Mouse (Mus musculus) adrenal gland, adult 18-20 months (tissue): ENCODE results near the gene Iqch. TPM values are rescaled to one million over a fixed set of nuclear protein-coding genes. Genes with fewer than 3 reads are reported as not detected.

Experiments used
- DNase-seq, 2 experiments: peaks; one replicate each; pipeline ENCODE4 v3.0.0; 2021 to 2022; ENCODE audit warnings: low spot score in 2 of 2
- long read RNA-seq, 2 experiments: library from polyadenylated mRNA; stranded (forward); transcript quantifications; one replicate each; pipeline ENCODE4 v2.0.0; 2021
- total RNA-seq, 2 experiments: library from RNA; stranded (reverse); gene quantifications; 1 replicate in 1 of 2; 2 replicates in 1 of 2; pipeline ENCODE4 v1.2.3; 2021

Gene Iqch
- not detected for total RNA-seq
- long read RNA-seq, experiment 1, result 0 reads
- long read RNA-seq, experiment 2, result 0 reads

- peak; percentile 96 to 98 for DNase-seq
These were observed at the start of gene Iqch, which contains the start of gene Aagab for GRCm38 (mm10) chr9:63602043-63602939. TSS of gene Iqch (minus strand) at chr9:63602493. TSS of gene Aagab (plus strand) at chr9:63602660.

GRCm38 (mm10) chr9:63651594-63651993 lies 49.3 kb upstream of the Iqch start:
- peak in 1 of 2 experiments; percentile 28 for DNase-seq

- DNase-seq, result peak in 1 of 2 experiments; percentile 25
These were observed 48.6 kb upstream of the Iqch start for GRCm38 (mm10) chr9:63650905-63651304.

GRCm38 (mm10) chr9:63649841-63650545 lies 47.7 kb upstream of the Iqch start:
- peak in 1 of 2 experiments; percentile 43 for DNase-seq

- no peak for DNase-seq
These were observed 46.2 kb upstream of the Iqch start for GRCm38 (mm10) chr9:63648520-63648918.

GRCm38 (mm10) chr9:63647581-63648519 lies 45.6 kb upstream of the Iqch start:
- no peak for DNase-seq

- DNase-seq, result no peak
These were observed 42.8 kb upstream of the Iqch start for GRCm38 (mm10) chr9:63645084-63645483.

- DNase-seq, result no peak
These were observed 41.7 kb upstream of the Iqch start for GRCm38 (mm10) chr9:63644011-63644410.

- no peak for DNase-seq
These were observed 39.8 kb upstream of the Iqch start for GRCm38 (mm10) chr9:63641983-63642646.

- DNase-seq, result no peak
These were observed 33.8 kb upstream of the Iqch start for GRCm38 (mm10) chr9:63636113-63636512.

- DNase-seq, result no peak
These were observed 31.0 kb upstream of the Iqch start for GRCm38 (mm10) chr9:63633334-63633733.

GRCm38 (mm10) chr9:63632924-63633323 lies 30.6 kb upstream of the Iqch start:
- no peak for DNase-seq

GRCm38 (mm10) chr9:63632045-63632444 lies 29.8 kb upstream of the Iqch start:
- DNase-seq, result no peak

GRCm38 (mm10) chr9:63625090-63625756 lies 22.9 kb upstream of the Iqch start:
- DNase-seq, result no peak

- DNase-seq, result no peak
These were observed 21.7 kb upstream of the Iqch start for GRCm38 (mm10) chr9:63623895-63624569.

- DNase-seq, result no peak
These were observed 15.7 kb upstream of the Iqch start for GRCm38 (mm10) chr9:63617967-63618366.

- DNase-seq, result no peak
These were observed 12.0 kb upstream of the Iqch start for GRCm38 (mm10) chr9:63614018-63614985.

- no peak for DNase-seq
These were observed 11.3 kb upstream of the Iqch start for GRCm38 (mm10) chr9:63613569-63613968.
